Mouse (Mus musculus) hindbrain, embryonic 13.5 days (tissue): ENCODE results near the gene Ctxn1. TPM values are rescaled to one million over a fixed set of nuclear protein-coding genes. Genes with fewer than 3 reads are reported as not detected.

ENCODE experiments used
- ATAC-seq: fragments of 200-750 bp; cut with Nextera tagmentation; 2 replicates; pipeline ENCODE4 v1.8.0; 2017; ENCODE audit warnings: moderate TSS enrichment; ENCODE audit not compliant: low FRiP score
- H3K27ac ChIP-seq: fragments of 300-500 bp; sonication (generic); 2 replicates; pipeline ENCODE4 v1.5.1; 2015; ENCODE audit warnings: inconsistent platforms, mild to moderate bottlenecking, moderate library complexity
- H3K27me3 ChIP-seq: fragments of 300-500 bp; sonication (generic); 2 replicates; pipeline ENCODE4 v1.6.1; 2015; ENCODE audit warnings: mild to moderate bottlenecking, inconsistent platforms
- H3K36me3 ChIP-seq: fragments of 300-500 bp; sonication (generic); 2 replicates; pipeline ENCODE4 v1.6.1; 2015; ENCODE audit warnings: mild to moderate bottlenecking, inconsistent platforms
- H3K4me1 ChIP-seq: fragments of 300-500 bp; sonication (generic); replicated peaks from 2 replicates; pipeline ENCODE4 v1.6.1; 2015; ENCODE audit warnings: inconsistent platforms
- H3K4me2 ChIP-seq: fragments of 300-500 bp; sonication (generic); 2 replicates; pipeline ENCODE4 v1.6.1; 2015; ENCODE audit warnings: inconsistent platforms, mild to moderate bottlenecking, moderate library complexity
- H3K4me3 ChIP-seq: fragments of 300-500 bp; sonication (generic); 2 replicates; pipeline ENCODE4 v1.5.1; 2015; ENCODE audit warnings: mild to moderate bottlenecking, inconsistent platforms
- H3K9ac ChIP-seq: fragments of 300-500 bp; sonication (generic); 2 replicates; pipeline ENCODE4 v1.6.1; 2015; ENCODE audit warnings: mild to moderate bottlenecking, inconsistent platforms
- H3K9me3 ChIP-seq: fragments of 300-500 bp; sonication (generic); 2 replicates; pipeline ENCODE4 v1.6.1; 2016; ENCODE audit warnings: inconsistent platforms
- WGBS: fragments of 180-500 bp; shearing (Covaris S2); methylation state at CpG from one replicate; pipeline ENCODE4 v1.1.7; 2015; 5-methylcytosine and 5-hydroxymethylcytosine counted together
- polyA plus RNA-seq: library from polyadenylated mRNA; unstranded; fragments of >200 nt; fragmentation: Nextera tagmentation; extraction: Ambion mirVana; gene quantifications from 2 replicates; pipeline ENCODE4 v1.2.1, GENCODE M21; 2015

Ctxn1 gene
- polyA plus RNA-seq, 1 experiment from 2014 or later: 287 TPM

GRCm38 (mm10) chr8:4247241-4247640, 11.8 kb downstream of the Ctxn1 start:
- no peak overlapping the region for H3K27ac ChIP-seq
- WGBS: 95% methylated on average over 8 of the region's 8 CpGs
- no peak overlapping the region for H3K9ac ChIP-seq
- peaks cover 28% of the 10 kb centered on the region for H3K4me1 ChIP-seq
- H3K27me3 ChIP-seq: peaks cover 22% of the 10 kb centered on the region
- peaks cover 71% of the 10 kb centered on the region for H3K36me3 ChIP-seq
- H3K4me2 ChIP-seq: no peak overlapping the region
- ATAC-seq: no peak
- no peak overlapping the region for H3K4me3 ChIP-seq
- H3K9me3 ChIP-seq: no peaks in the 10 kb centered on the region

DNA sequence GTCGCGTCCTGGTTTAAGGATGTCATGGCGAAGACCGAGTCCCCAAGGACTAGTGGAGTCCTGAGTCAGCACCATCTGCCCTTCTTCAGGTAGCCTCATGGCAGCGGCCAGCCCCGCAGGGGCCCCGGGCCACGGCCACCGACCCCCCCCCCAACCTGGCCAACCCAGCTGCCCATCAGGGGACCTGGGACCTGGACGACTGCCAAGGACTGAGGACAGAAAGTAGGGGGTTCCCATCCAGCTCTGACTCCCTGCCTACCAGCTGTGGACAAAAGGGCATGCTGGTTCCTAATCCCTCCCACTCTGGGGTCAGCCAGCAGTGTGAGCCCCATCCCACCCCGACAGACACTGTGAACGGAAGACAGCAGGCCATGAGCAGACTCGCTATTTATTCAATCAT, 13.3 kb downstream of the Ctxn1 start:
- Histone ChIP-seq H3K36me3 (peaks cover 86% of the 10 kb centered on the region), H3K4me3 (no peak overlapping the region), H3K9me3 (no peaks in the 10 kb centered on the region), H3K27me3 (peaks cover 22% of the 10 kb centered on the region), H3K9ac (no peak overlapping the region), H3K27ac (no peak overlapping the region), H3K4me1 (peaks cover 35% of the 10 kb centered on the region), H3K4me2 (no peak overlapping the region)
- 87% methylated on average over 13 of the region's 13 CpGs for WGBS
- ATAC-seq: no peak

DNA sequence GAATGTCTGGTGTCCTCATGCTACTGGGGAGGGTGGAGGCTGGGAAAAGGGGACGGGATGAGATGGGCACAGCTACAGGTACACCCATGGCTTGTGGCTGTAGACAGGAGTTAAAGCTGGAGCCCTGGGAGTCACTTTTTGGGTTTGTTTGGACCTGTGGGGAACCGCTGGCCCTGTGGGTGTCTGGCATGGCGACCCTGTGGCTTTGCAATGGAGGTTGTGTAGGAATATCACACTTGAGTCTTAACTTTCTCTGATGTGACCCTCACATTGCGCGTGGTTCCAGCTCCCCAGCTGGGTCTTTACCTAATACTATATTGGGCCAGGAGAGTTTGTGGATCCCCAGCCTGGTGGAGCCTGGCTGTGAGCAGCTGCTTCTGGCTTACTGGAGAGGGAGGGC, 14.0 kb downstream of the Ctxn1 start:
- ATAC-seq: no peak
- H3K27me3 ChIP-seq: peaks cover 22% of the 10 kb centered on the region
- H3K9me3 ChIP-seq: no peaks in the 10 kb centered on the region
- H3K4me1 ChIP-seq: peaks cover 35% of the 10 kb centered on the region
- no peak overlapping the region for H3K9ac ChIP-seq
- 96% methylated on average over 5 of the region's 5 CpGs for WGBS
- H3K4me2 ChIP-seq: no peak overlapping the region
- H3K36me3 ChIP-seq: peaks cover 87% of the 10 kb centered on the region
- H3K27ac ChIP-seq: no peak overlapping the region
- H3K4me3 ChIP-seq: no peak overlapping the region

DNA sequence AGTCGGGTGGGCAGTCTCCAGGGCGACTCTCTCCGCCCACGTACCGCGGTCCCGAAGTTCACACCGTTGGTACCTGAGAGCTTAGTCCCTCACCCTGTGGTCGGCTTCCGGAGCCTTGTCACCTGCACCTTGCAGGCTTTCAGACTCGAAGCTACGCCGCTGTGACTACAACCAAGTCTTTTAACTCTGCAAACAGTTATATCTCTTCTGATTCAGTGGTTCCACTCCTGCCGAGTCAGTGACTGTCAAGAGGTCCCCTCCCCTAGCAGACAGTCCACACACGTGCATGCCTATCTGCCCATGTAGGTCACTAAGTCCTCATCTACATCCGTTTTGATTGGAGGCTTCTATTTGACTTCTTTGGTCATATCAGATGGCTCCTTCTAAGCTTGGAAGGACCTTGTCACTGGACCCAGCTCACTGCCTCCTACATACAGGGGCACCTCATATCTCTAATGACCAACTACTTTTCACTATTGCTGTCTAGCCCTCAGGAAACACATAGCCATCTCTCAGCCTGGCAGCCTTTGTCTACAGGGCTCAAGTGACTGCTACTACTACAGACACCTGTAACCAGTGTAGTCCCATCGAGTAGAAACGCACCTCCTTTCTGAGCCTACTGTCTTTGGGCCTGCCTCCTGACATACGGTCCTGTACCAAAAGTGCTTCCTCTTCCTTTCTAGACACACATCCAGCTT, 19.7 kb downstream of the Ctxn1 start:
- H3K4me1 ChIP-seq: peaks cover 38% of the 10 kb centered on the region
- peak overlapping the region; percentile 94 for H3K27ac ChIP-seq
- ATAC-seq: no peak; the same call in 1 of the 2 replicates
- peak overlapping the region; percentile 95 for H3K4me2 ChIP-seq
- H3K9me3 ChIP-seq: no peaks in the 10 kb centered on the region
- peak overlapping the region; percentile 77 for H3K4me3 ChIP-seq
- H3K27me3 ChIP-seq: peaks cover 14% of the 10 kb centered on the region
- H3K9ac ChIP-seq: peak overlapping the region; percentile 81
- WGBS: 15% methylated on average over 19 of the region's 19 CpGs
- H3K36me3 ChIP-seq: peaks cover 37% of the 10 kb centered on the region

GRCm38 (mm10) chr8:4238434-4239192, 20.5 kb downstream of the Ctxn1 start, which contains the start of the genes Map2k7 and Gm49320:
Gene Map2k7 (plus strand): TSS chr8:4238740.
Gene Gm49320 (plus strand): TSS chr8:4238865.
- peak; percentile 95 for ATAC-seq
- no peaks in the 10 kb centered on the region for H3K9me3 ChIP-seq
- peak within 1 kb of the TSS; percentile 77 for H3K4me3 ChIP-seq
- H3K36me3 ChIP-seq: peaks cover 30% of the 10 kb centered on the region
- peak within 1 kb of the TSS; percentile 95 for H3K27ac ChIP-seq
- peak within 1 kb of the TSS; percentile 95 for H3K4me2 ChIP-seq
- peaks cover 14% of the 10 kb centered on the region for H3K27me3 ChIP-seq
- peak within 1 kb of the TSS; percentile 81 for H3K9ac ChIP-seq
- H3K4me1 ChIP-seq: peaks cover 38% of the 10 kb centered on the region
- WGBS: under 1% methylated on average over 59 of the region's 71 CpGs

DNA sequence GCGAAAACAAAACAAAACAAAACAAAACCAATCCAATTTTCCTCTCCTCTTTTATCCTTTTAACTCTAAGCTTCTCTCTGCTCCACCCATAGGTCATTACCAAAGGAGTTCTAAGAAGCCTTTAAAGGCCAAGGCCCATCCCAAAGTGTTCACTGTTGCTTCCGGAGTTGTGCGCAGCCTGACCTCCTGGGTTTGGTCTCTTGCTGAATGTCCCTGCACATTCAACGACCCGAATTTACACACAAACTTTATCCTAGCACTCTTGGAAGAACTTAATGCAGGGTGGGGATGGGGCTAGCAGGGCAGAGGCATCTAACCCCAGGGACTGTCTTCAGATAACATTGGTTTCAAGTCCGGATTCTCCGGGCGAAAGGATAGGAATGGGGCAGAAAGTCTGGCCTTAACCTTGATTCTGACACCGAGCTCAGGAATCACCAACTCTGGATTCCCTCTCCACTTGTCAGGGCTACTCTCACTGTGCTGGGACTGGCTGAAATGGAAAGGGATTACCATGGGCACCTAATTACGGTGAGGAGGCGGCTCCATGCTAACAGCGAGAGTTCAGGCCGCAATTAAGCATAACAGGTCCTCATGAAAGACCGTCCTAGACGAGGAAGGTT, 21.1 kb downstream of the Ctxn1 start:
- peaks cover 14% of the 10 kb centered on the region for H3K27me3 ChIP-seq
- H3K9ac ChIP-seq: peak overlapping the region; percentile 81
- ATAC-seq: no peak
- peaks cover 23% of the 10 kb centered on the region for H3K36me3 ChIP-seq
- H3K9me3 ChIP-seq: no peaks in the 10 kb centered on the region
- peak overlapping the region; percentile 95 for H3K27ac ChIP-seq
- H3K4me2 ChIP-seq: peak overlapping the region; percentile 69
- peaks cover 38% of the 10 kb centered on the region for H3K4me1 ChIP-seq
- H3K4me3 ChIP-seq: peak overlapping the region; percentile 77
- WGBS: 18% methylated on average over 15 of the region's 15 CpGs

DNA sequence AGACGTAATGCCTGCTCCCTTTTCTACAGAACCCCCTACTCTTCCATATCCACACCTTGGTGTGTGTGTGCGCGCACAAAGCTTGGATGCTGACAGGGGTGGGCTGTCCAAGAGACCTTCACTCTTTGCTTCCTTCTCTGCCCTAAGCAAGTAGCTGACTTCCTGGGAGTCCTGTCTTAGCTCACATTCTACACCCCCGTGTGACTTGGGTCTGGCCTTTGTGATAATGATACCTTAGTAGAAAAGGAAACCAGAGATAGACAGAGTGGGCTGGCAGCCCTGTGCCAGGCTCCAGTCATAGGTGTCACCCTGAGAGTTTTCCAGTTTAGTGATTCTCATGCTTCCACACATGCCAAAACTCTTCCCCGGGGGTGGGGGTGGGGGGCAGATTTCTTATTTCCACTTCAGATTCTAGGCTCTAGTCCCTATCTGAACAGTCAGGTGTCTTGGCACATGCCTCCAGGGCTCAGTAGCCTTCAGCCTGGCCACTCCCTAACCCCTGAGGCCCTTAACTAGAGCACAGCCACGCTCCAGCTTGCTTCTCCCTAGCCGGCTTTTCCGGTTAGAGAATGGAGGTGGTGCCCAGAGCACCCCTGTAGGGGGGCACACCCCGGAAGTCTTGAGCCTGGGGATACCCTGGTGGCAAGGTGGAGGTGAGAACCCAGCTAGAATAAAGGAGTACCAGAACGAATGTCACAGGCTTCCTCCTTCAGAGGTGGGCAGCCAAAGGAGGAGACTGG, 28.3 kb downstream of the Ctxn1 start:
- no peak for ATAC-seq
- H3K27me3 ChIP-seq: peaks cover 47% of the 10 kb centered on the region

GRCm38 (mm10) chr8:4229784-4230183, 29.3 kb downstream of the Ctxn1 start:
- Histone ChIP-seq H3K9ac (no peak overlapping the region), H3K9me3 (no peaks in the 10 kb centered on the region), H3K27me3 (peaks cover 45% of the 10 kb centered on the region), H3K36me3 (no peaks in the 10 kb centered on the region), H3K4me3 (no peak overlapping the region), H3K4me2 (no peak overlapping the region), H3K4me1 (peaks cover 6% of the 10 kb centered on the region; the same call in 1 of the 2 replicates), H3K27ac (no peak overlapping the region)
- WGBS: 80% methylated on average over 5 of the region's 5 CpGs
- no peak for ATAC-seq

More for the DNA sequence above, 28.3 kb downstream of the Ctxn1 start:
- WGBS: 68% methylated on average over 10 of the region's 10 CpGs
- no peak overlapping the region for H3K27ac ChIP-seq
- H3K4me3 ChIP-seq: no peak overlapping the region
- no peak overlapping the region for H3K4me2 ChIP-seq
- no peaks in the 10 kb centered on the region for H3K9me3 ChIP-seq
- no peak overlapping the region for H3K9ac ChIP-seq
- no peaks in the 10 kb centered on the region for H3K36me3 ChIP-seq
- H3K4me1 ChIP-seq: peaks cover 6% of the 10 kb centered on the region; the same call in 1 of the 2 replicates

DNA sequence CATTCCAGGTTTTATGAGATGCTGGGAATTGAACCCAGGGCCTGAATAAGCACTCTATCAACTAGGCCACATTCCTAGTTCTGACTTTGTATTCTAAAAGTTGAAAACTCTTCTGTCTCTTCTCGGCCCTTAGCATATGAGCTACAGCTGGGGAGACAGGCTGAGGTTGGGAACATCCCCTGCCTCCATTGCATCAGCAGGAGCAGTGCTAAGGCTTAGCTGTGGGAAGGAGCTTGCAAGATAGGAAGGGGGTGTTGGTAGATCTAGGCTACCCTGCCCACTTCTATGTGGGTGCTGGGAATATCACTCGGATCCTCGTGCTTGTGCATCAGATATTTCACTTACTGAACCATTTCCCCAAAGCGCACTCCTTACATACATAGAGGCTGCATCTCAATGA, 31.2 kb downstream of the Ctxn1 start:
- Histone ChIP-seq H3K9me3 (no peaks in the 10 kb centered on the region), H3K9ac (no peak overlapping the region), H3K4me2 (no peak overlapping the region), H3K4me3 (no peak overlapping the region), H3K27ac (no peak overlapping the region), H3K4me1 (peaks cover 6% of the 10 kb centered on the region; the same call in 1 of the 2 replicates), H3K27me3 (peaks cover 51% of the 10 kb centered on the region), H3K36me3 (no peaks in the 10 kb centered on the region)
- 98% methylated on average over 4 of the region's 4 CpGs for WGBS
- no peak for ATAC-seq

GRCm38 (mm10) chr8:4226739-4227347, 32.2 kb downstream of the Ctxn1 start, which contains the start of gene Lrrc8e:
Gene Lrrc8e (plus strand): TSS chr8:4226827.
- H3K27ac ChIP-seq: no peak within 1 kb of the TSS
- peaks cover 6% of the 10 kb centered on the region; the same call in 1 of the 2 replicates for H3K4me1 ChIP-seq
- no peaks in the 10 kb centered on the region for H3K36me3 ChIP-seq
- H3K9me3 ChIP-seq: no peaks in the 10 kb centered on the region
- peaks cover 51% of the 10 kb centered on the region for H3K27me3 ChIP-seq
- peak within 1 kb of the TSS; percentile 41 for H3K4me2 ChIP-seq
- H3K4me3 ChIP-seq: peak within 1 kb of the TSS; percentile 12; the same call in 1 of the 2 replicates
- 0 out of 2 replicates have a peak, but pooled peaks have one; percentile 28 for ATAC-seq
- peak within 1 kb of the TSS; percentile 53; the same call in 1 of the 2 replicates for H3K9ac ChIP-seq
- WGBS: 5% methylated on average over 33 of the region's 33 CpGs

- WGBS: 21% methylated on average over 4 of the region's 4 CpGs
- H3K4me2 ChIP-seq: peak overlapping the region; percentile 41
- no peaks in the 10 kb centered on the region for H3K9me3 ChIP-seq
- H3K9ac ChIP-seq: peak overlapping the region; percentile 53; the same call in 1 of the 2 replicates
- ATAC-seq: 0 out of 2 replicates have a peak, but pooled peaks have one; percentile 36
- H3K4me3 ChIP-seq: no peak overlapping the region
- H3K4me1 ChIP-seq: peaks cover 6% of the 10 kb centered on the region; the same call in 1 of the 2 replicates
- H3K27ac ChIP-seq: no peak overlapping the region
- no peaks in the 10 kb centered on the region for H3K36me3 ChIP-seq
- H3K27me3 ChIP-seq: peaks cover 53% of the 10 kb centered on the region
These were observed 32.8 kb downstream of the Ctxn1 start for GRCm38 (mm10) chr8:4226323-4226722.
